Mouse (Mus musculus): ENCODE results near the gene Eefsec. TPM values are rescaled to one million over a fixed set of nuclear protein-coding genes. Genes with fewer than 3 reads are reported as not detected.

The Eefsec gene
- polyA plus RNA-seq, 1 experiment = 18.7 TPM

DNA sequence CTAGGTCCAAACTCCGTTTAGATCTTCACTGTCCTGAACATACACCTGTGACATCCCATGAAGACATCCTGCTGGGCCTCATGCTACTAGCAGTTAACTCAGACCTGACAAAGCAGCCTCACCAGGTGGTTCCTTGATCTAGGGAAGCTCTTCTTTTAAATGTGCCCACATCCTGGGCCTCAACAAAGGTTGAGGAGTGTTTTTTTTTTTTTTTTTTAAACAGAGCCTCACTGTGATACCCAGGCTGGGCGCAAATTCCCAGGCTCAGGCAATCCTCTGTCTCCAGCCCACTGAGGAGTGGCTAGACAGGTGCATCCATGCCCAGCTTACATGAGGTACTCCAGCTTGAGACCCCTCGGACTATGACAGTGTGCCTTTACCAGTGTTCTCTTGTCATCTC, 3.8 kb downstream of the Eefsec start:
- Histone ChIP-seq H3K27ac (ENCODE audit: insufficient read depth, low read length) (no peak overlapping the region), H3K9me3 (replicated peaks; ENCODE audit: control insufficient read depth, insufficient read depth, low read length, poor library complexity, severe bottlenecking) (no peaks in the 10 kb centered on the region), H3K4me1 (ENCODE audit: control insufficient read depth, insufficient read depth, low read length) (peaks cover 2% of the 10 kb centered on the region), H3K36me3 (ENCODE audit: control insufficient read depth, insufficient read depth, low read length, poor library complexity, severe bottlenecking) (no peaks in the 10 kb centered on the region), H3K27me3 (ENCODE audit: control insufficient read depth, insufficient read depth, low read length, poor library complexity, severe bottlenecking) (no peaks in the 10 kb centered on the region), H3K9ac (ENCODE audit: low read depth, poor library complexity, severe bottlenecking) (no peak overlapping the region), H3K4me3 (ENCODE audit: low read depth, low read length) (no peak overlapping the region)
- TF ChIP-seq EP300 (IDR thresholded peaks at IDR 0.05; ENCODE audit: insufficient read depth, low read depth, low read length) (no peak), CTCF (IDR thresholded peaks at IDR 0.05; ENCODE audit: low read depth, low read length) (no peak), POLR2A (IDR thresholded peaks at IDR 0.05; ENCODE audit: insufficient read depth, low read length) (no peak)

GRCm38 (mm10) chr6:88439056-88439455, 7.3 kb downstream of the Eefsec start:
- Histone ChIP-seq H3K27me3 (ENCODE audit: control insufficient read depth, insufficient read depth, low read length, poor library complexity, severe bottlenecking) (no peaks in the 10 kb centered on the region), H3K4me3 (ENCODE audit: low read depth, low read length) (no peak overlapping the region), H3K9ac (ENCODE audit: low read depth, poor library complexity, severe bottlenecking) (no peak overlapping the region), H3K9me3 (replicated peaks; ENCODE audit: control insufficient read depth, insufficient read depth, low read length, poor library complexity, severe bottlenecking) (no peaks in the 10 kb centered on the region), H3K36me3 (ENCODE audit: control insufficient read depth, insufficient read depth, low read length, poor library complexity, severe bottlenecking) (no peaks in the 10 kb centered on the region), H3K27ac (ENCODE audit: insufficient read depth, low read length) (no peak overlapping the region), H3K4me1 (ENCODE audit: control insufficient read depth, insufficient read depth, low read length) (no peaks in the 10 kb centered on the region)
- no peak for TF ChIP-seq POLR2A (IDR thresholded peaks at IDR 0.05; ENCODE audit: insufficient read depth, low read length)

GRCm38 (mm10) chr6:88435609-88436008, 10.7 kb downstream of the Eefsec start:
- H3K27me3 ChIP-seq (ENCODE audit: control insufficient read depth, insufficient read depth, low read length, poor library complexity, severe bottlenecking) = no peaks in the 10 kb centered on the region
- no peak overlapping the region for H3K4me3 ChIP-seq (ENCODE audit: low read depth, low read length)
- no peak for TF ChIP-seq EP300 (IDR thresholded peaks at IDR 0.05; ENCODE audit: insufficient read depth, low read depth, low read length)
- H3K4me1 ChIP-seq (ENCODE audit: control insufficient read depth, insufficient read depth, low read length) = no peaks in the 10 kb centered on the region
- no peaks in the 10 kb centered on the region for H3K9me3 ChIP-seq (replicated peaks; ENCODE audit: control insufficient read depth, insufficient read depth, low read length, poor library complexity, severe bottlenecking)
- H3K27ac ChIP-seq (ENCODE audit: insufficient read depth, low read length) = no peak overlapping the region
- no peaks in the 10 kb centered on the region for H3K36me3 ChIP-seq (ENCODE audit: control insufficient read depth, insufficient read depth, low read length, poor library complexity, severe bottlenecking)
- H3K9ac ChIP-seq (ENCODE audit: low read depth, poor library complexity, severe bottlenecking) = no peak overlapping the region

DNA sequence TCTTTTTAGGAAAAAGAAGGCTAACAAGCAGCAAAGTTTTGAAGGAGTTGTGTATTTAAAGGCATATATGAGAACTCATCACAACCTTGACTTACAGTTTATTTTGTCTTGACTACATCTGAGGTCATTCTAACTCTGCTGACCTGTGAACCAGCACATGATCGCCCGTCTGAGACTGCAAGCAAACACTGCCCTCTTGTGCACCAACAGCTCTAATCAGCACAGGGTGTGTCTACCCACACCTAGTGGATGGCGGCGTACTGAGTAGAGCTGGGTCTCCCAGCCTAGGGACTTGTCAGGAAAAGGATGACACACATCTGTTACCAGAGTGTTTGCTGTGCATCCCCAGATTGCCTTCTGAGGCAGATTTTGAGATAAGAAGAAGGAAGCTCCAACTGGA, 15.1 kb downstream of the Eefsec start:
- H3K27ac ChIP-seq (ENCODE audit: insufficient read depth, low read length) = no peak overlapping the region
- H3K27me3 ChIP-seq (ENCODE audit: control insufficient read depth, insufficient read depth, low read length, poor library complexity, severe bottlenecking) = no peaks in the 10 kb centered on the region
- TF ChIP-seq CTCF (IDR thresholded peaks at IDR 0.05; ENCODE audit: low read depth, low read length) (peak; percentile 75), EP300 (IDR thresholded peaks at IDR 0.05; ENCODE audit: insufficient read depth, low read depth, low read length) (no peak), POLR2A (IDR thresholded peaks at IDR 0.05; ENCODE audit: insufficient read depth, low read length) (no peak)
- H3K4me1 ChIP-seq (ENCODE audit: control insufficient read depth, insufficient read depth, low read length) = no peaks in the 10 kb centered on the region
- H3K9me3 ChIP-seq (replicated peaks; ENCODE audit: control insufficient read depth, insufficient read depth, low read length, poor library complexity, severe bottlenecking) = no peaks in the 10 kb centered on the region
- no peak overlapping the region for H3K9ac ChIP-seq (ENCODE audit: low read depth, poor library complexity, severe bottlenecking)
- H3K36me3 ChIP-seq (ENCODE audit: control insufficient read depth, insufficient read depth, low read length, poor library complexity, severe bottlenecking) = no peaks in the 10 kb centered on the region
- H3K4me3 ChIP-seq (ENCODE audit: low read depth, low read length) = no peak overlapping the region

GRCm38 (mm10) chr6:88416130-88416758, 30.1 kb downstream of the Eefsec start:
- H3K27me3 ChIP-seq (ENCODE audit: control insufficient read depth, insufficient read depth, low read length, poor library complexity, severe bottlenecking) = no peaks in the 10 kb centered on the region
- TF ChIP-seq CTCF (IDR thresholded peaks at IDR 0.05; ENCODE audit: low read depth, low read length) = no peak
- no peak for TF ChIP-seq EP300 (IDR thresholded peaks at IDR 0.05; ENCODE audit: insufficient read depth, low read depth, low read length)
- TF ChIP-seq POLR2A (IDR thresholded peaks at IDR 0.05; ENCODE audit: insufficient read depth, low read length) = no peak
- H3K9me3 ChIP-seq (replicated peaks; ENCODE audit: control insufficient read depth, insufficient read depth, low read length, poor library complexity, severe bottlenecking) = no peaks in the 10 kb centered on the region
- H3K27ac ChIP-seq (ENCODE audit: insufficient read depth, low read length) = no peak overlapping the region
- no peak overlapping the region for H3K9ac ChIP-seq (ENCODE audit: low read depth, poor library complexity, severe bottlenecking)
- no peak overlapping the region for H3K4me3 ChIP-seq (ENCODE audit: low read depth, low read length)
- H3K4me1 ChIP-seq (ENCODE audit: control insufficient read depth, insufficient read depth, low read length) = peaks cover 2% of the 10 kb centered on the region
- no peaks in the 10 kb centered on the region for H3K36me3 ChIP-seq (ENCODE audit: control insufficient read depth, insufficient read depth, low read length, poor library complexity, severe bottlenecking)

GRCm38 (mm10) chr6:88412604-88413003, 33.7 kb downstream of the Eefsec start:
- Histone ChIP-seq H3K9me3 (replicated peaks; ENCODE audit: control insufficient read depth, insufficient read depth, low read length, poor library complexity, severe bottlenecking) (no peaks in the 10 kb centered on the region), H3K4me3 (ENCODE audit: low read depth, low read length) (no peak overlapping the region), H3K36me3 (ENCODE audit: control insufficient read depth, insufficient read depth, low read length, poor library complexity, severe bottlenecking) (no peaks in the 10 kb centered on the region), H3K27ac (ENCODE audit: insufficient read depth, low read length) (no peak overlapping the region), H3K9ac (ENCODE audit: low read depth, poor library complexity, severe bottlenecking) (no peak overlapping the region), H3K4me1 (ENCODE audit: control insufficient read depth, insufficient read depth, low read length) (peaks cover 2% of the 10 kb centered on the region), H3K27me3 (ENCODE audit: control insufficient read depth, insufficient read depth, low read length, poor library complexity, severe bottlenecking) (no peaks in the 10 kb centered on the region)
- no peak for TF ChIP-seq EP300 (IDR thresholded peaks at IDR 0.05; ENCODE audit: insufficient read depth, low read depth, low read length)
- no peak for TF ChIP-seq CTCF (IDR thresholded peaks at IDR 0.05; ENCODE audit: low read depth, low read length)
- TF ChIP-seq POLR2A (IDR thresholded peaks at IDR 0.05; ENCODE audit: insufficient read depth, low read length) = no peak
